Mouse (Mus musculus): Measurements from ENCODE around the gene Zbtb24.
"Not testable (repeated sequence)": the region's sequence is repeated elsewhere in the genome, so short reads cannot be mapped to it uniquely, and the experiment has no call there.

Zbtb24 gene

DNA sequence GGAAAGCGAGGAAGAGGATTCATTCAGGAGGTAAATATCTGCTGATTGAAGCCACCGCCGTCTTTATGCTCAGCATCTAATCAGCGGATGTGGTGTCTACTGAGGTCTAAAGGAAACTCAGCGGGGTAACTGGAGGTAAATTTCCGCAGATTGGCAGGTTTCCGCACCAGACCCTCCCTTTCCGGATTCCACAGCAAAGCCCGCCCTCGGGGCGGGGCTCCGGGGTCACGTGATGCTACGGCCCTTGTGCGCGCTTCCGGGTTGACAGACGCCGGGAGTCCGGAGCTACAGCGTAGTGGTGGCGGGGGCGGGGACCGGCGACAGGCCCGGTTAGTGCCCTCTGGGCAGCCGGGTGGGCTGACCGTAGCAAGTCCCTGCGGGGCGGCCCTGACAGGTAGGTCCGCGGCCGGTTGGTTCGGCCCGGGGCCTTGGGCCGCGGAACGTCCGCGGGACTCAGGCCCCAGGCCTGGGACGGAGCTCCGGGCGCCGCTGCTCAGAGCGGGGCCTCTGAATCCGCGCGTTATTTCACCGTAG is at the start of gene Zbtb24:
Zbtb24 (plus strand) TSS at position 247 of the 534 bp plus-strand sequence.
- peak; percentile 96 to 98 for DNase-seq (ENCODE audit: low spot score in 2 of 2)

DNA sequence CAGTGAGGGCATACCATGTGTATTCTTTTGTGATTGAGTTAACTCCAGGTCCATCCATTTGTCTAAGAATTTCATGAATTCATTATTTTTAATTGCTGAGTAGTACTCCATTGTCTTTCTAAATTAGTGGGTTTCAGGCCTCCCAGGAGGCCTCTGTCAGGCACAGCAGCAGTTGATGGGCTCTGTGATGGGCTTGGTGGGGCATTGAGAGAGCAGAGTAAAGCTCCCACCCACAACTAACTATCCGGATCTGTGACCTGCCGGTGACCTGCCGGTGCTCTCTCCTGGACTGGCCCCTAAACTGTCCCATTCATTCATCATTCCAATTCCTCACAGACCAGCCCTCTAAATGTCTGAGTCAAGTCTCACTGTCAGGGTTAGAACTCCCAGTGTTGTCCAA is 49.1 kb upstream of the Zbtb24 start:
- DNase-seq (ENCODE audit: low spot score in 2 of 2), result no peak

DNA sequence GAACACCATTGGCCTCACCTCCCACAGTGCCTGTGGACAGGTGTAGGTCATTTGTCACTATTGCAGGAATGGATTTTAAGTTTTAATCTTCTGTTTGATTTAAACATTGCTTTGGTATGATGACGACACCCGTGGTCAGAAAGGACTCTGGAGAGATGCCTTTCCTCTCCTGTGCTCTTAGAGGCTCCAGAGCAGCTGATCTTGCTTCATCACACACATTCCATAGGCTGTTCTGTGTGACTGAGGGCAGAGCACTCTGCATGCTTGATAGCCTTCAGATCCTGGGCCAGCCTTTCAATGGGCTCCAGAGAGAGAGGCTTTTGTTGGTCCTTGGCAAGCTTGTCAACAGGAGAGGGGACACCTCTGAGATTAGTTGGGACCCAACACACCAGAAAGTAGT is 46.8 kb upstream of the Zbtb24 start:
- no peak for DNase-seq (ENCODE audit: low spot score in 2 of 2)

DNA sequence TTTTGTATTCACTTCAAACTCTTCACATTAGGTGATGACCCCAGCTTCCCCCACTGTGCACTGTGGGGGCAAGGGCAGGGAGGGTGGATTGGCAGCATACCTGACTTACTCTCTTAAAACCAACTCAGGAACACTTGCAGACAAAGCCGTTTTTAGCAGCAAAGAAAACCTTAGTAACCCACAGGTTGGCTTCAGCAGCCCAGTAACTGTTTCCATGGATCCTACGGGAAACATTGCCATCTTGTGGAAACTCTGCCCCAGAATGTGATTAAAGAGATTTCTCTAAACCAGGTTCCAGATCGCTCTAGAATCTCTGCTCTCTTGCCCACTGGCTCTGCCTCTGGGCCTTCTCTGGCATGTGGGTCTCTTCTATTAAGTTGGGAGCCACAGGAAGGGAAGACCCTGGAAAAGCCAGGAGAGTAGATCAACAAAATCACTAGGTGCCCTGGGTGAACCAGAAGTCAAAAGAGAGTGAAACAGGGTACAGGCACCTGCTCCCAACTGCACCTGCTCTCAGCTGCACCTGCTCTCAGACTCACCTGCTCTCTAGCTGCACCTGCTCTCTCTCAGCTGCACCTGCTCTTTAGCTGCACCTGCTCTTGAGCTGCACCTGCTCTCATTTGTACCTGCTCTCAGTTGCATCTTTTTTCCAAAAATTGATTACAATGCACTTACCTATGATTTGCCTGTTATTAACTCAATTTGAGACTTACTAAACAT is 46.1 kb upstream of the Zbtb24 start:
- DNase-seq (ENCODE audit: low spot score in 2 of 2), result no peak

DNA sequence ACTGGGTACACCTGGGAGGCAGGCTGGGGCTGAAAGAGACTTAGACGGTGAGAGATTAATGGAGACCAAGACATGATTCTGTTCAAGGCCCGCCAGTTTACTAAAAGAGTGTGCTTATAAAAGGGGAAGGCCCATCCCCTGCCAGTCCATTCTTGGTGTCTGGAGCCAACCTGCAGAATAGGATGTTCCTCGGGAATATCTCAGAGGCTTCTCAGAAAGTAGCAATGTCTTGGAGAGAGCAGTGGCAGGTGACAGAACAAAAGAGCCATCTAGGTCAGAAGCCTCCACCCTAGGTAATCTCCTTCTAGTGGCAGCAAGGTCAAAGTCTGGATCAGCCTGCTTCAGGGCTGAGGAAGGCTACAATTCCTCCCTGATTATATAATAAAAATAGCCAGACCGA is 40.0 kb upstream of the Zbtb24 start:
- DNase-seq (ENCODE audit: low spot score in 2 of 2), result not testable (repeated sequence)

DNA sequence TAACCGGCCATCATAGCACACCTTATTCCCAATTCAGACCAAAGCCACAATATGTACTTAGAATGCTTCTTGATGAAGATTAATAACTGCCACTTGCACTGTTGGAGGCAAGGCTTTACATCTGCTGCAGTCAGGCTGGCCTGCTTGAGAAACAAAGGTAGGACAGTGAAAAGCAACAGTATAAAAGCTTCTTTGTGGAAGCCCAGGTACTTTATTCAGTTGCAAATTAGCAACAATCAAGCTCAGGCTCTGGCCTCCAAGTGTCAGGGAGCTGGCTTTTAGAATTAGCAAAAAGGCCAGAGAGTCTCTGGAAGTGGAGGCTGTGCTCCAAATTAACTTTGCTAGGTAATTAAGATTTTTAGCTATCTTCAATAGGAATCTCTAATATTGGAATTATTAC is 39.4 kb upstream of the Zbtb24 start:
- DNase-seq (ENCODE audit: low spot score in 2 of 2), result not testable (repeated sequence)

DNA sequence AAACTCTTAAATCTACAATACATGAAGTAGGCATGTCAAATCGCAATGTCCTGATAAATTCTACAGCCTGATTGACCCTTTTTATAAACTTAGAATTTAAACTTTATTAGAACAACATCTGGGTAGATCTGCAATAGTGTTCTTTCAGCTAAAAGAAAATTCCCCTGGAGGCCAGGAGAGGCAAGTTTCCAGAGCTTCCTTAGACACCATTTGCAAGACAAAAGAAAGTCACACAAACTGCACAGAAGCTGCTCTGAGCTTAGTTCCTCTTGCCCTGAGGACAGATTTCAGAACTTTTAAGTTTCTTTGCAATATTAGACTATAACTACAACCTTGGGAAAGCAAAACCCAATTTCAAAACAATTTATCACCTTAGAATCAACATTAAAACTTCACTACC is 36.7 kb upstream of the Zbtb24 start:
- not testable (repeated sequence) for DNase-seq (ENCODE audit: low spot score in 2 of 2)

DNA sequence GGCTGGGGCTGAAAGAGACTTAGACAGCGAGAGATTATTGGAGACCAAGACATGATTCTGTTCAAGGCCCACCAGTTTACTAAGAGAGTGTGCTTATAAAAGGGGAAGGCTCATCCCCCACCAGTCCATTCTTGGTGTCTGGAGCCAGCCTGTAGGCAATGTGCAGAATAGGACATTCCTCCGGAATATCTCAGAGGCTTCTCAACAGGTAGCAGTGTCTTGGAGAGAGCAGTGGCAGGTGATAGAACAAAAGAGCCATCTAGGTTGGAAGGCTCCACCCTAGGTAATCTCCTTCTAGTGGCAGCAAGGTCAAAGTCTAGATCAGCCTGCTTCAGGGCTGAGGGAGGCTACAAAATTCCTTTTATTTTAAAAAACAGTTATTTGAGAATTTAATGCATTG is 34.8 kb upstream of the Zbtb24 start:
- not testable (repeated sequence) for DNase-seq (ENCODE audit: low spot score in 2 of 2)

DNA sequence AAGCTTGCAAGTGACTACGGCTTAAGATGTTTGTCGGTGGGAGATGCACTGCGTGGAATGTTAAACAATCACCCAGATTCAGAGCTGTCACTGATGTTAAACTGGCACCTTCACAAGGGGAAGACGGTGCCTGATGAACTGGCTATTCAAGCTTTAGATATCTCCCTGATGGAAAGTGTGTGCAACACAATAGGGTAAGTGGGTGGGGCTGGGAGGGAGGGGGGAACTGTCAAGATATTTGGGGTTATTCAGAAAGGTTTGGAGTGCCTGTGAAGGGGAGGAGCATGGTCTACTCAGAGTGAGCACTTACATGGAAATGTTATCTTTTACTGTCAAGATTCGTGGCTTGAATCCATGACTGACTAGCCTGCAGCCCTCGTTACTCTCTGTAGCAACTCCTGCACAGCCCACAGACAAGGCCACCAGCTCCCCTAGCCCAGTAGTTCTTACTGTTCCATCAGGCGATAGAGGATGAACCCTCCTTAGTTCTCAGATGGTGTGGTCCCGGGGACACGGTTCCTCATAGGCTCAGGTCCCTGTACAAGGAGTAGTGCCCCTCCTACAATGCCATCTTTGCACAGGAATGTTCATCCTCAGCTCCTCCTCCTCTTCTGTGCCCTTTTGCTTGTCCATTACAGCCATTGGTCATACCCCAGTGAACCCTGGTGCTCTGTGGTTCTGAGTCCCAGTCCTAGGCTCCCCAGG is 29.5 kb upstream of the Zbtb24 start:
- no peak for DNase-seq (ENCODE audit: low spot score in 2 of 2)

DNA sequence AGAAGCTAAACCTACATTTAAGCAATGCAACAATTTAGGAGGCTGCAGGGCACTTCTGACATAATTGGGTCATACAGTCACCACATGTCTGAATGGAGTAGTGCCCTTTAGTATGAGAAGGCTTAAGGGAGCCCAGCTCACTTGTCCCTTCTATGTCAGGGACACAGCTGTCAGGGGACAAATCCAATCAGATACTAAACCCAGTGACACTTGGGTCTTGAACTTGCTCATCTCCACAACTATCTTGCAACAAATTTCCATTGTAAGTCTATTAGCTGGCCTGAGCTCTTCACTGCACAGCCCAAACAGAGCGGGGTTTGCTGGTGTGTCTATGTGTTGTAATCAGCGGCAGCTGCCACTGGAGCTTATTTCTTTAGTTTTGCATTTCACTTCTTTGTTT is 26.5 kb upstream of the Zbtb24 start:
- DNase-seq (ENCODE audit: low spot score in 2 of 2), result no peak

DNA sequence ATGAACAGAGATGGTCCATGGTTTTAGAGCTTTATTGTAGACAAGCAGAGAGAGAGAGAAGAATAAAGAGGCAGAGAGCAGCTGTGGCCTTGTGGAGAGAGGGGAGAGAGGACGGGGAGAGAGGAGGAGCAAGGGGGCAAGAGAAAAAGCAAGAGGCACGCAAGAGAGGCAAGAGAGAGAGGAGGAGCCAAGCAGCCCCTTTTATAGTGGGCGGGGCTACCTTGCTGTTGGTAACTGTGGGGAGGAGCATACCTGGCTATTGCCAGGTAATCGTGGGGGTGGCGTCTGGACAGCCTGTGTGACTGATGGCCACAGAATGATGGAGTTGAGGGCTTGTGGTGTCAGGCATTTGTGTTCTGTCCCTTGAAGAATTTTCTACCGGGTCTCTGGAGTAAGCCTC is 23.8 kb upstream of the Zbtb24 start:
- DNase-seq (ENCODE audit: low spot score in 2 of 2), result no peak

DNA sequence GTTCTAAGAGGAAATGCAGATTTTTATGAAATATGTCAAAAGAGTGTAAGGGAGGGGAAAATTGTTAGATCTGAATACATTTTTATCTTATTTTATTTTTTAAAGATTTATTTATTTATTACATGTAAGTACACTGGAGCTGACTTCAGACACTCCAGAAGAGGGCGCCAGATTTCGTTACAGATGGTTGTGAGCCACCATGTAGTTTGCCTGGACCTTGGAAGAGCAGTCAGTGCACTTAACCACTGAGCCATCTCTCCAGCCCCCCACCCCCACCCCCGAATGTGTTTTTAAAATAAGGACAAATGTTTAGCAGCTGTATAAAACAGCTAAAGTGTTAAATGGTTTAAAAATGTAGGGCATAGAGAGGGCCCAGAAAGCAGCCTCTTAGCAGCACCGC is 15.6 kb upstream of the Zbtb24 start:
- peak; percentile 52 to 53 for DNase-seq (ENCODE audit: low spot score in 2 of 2)

DNA sequence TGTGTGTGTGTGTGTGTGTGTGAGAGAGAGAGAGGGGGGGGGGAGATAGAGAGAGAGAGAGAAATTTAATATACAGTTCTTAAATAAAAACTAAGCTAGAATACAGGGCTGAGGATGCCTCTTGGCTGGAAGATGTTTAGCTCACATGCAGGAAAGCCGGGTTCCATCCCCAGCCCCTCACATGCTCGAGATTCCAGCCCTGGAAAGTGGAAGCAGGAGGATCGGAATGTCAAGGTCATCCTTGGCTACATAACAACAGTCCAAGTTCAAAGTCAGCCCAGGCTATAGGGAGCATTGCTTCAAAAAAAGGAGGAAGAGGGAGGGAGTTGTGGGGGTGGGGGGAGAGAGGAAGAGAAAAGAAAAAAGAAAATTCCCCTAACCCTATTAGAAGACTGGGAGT is 15.0 kb upstream of the Zbtb24 start:
- DNase-seq (ENCODE audit: low spot score in 2 of 2), result no peak

DNA sequence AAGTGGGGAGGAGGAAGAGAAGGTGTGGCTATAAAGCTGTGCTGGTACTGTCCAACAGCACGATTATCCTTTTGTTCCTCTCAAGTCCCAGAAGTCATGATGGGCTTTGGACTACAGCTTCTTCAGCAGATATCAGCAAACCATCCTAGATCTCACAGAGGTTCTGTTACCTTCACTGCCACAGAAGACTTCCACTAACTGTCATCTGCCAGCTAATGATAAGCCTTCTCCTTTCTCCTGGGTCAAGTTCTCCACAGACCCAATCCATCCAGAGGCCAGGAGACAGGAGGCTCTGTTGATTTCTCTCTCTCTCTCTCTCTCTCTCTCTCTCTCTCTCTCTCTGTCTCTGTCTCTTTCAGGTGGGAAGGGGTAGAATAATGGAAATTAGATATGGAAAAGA is 2.0 kb upstream of the Zbtb24 start:
- DNase-seq (ENCODE audit: low spot score in 2 of 2), result no peak

DNA sequence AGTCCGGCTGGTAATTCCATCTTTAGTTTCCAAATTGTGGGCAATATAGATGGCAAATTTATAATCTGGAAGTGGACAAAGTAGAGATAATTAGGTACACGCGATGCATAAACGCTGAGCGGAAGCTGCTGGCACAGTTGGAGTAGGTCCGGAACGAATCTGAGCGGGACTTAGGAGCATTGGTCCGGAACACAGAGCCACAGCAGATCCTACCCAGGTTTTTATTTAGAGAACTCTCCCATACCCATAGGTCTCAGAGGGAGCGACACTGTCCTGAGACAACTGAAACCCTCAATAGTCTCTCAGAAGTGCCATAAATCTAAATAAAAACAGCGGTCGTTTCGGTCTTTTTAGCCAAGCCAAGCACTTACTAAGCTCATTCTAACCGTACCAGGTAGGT is 499 bp upstream of the Zbtb24 start:
- no peak for DNase-seq (ENCODE audit: low spot score in 2 of 2)

DNA sequence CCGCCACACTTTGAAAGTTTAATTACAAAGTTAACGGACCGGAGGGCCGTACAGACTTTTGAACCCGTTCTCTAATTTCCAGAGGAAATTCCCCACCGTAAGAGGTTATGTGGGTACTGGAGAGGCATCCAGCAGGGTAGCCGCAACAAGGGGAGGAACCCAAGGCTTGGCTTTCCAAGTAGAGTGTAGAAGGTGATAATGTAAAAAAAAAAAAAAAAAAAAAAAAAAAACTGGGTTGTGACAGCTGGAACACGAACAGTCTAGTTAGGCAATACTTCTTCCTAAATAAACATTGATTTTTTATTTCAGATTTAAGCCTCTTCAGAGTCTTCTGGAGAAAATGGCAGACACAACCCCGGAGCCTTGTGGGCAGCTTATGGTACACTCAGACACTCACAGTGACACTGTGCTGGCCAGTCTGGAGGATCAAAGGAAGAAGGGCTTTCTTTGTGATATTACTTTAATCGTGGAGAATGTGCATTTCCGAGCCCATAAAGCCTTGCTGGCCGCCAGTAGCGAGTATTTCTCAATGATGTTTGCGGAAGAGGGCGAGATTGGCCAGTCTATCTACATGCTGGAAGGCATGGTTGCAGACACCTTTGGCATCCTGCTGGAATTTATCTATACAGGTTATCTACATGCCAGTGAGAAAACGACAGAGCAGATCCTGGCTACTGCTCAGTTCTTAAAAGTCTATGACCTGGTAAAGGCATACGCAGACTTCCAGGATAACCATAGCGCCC is 768 bp downstream of the Zbtb24 start:
- no peak for DNase-seq (ENCODE audit: low spot score in 2 of 2)

DNA sequence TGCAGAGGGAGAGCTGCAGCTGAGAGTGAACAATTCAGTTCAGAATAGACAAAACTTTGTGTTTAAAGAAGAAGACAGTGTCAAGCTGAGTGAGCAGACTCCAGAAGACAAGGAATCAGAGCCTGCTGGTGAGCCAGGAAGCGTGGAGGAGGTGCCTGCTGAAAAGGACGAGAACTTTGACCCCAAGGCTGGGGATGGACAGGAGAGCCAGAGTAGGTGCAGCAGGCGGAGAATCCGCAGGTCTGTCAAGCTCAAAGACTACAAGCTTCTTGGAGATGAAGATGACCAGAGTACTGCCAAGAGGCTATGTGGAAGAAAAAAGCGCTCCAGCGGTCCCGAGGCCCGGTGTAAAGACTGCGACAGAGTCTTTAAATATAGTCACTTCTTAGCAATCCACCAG is 1.5 kb downstream of the Zbtb24 start:
- no peak for DNase-seq (ENCODE audit: low spot score in 2 of 2)

DNA sequence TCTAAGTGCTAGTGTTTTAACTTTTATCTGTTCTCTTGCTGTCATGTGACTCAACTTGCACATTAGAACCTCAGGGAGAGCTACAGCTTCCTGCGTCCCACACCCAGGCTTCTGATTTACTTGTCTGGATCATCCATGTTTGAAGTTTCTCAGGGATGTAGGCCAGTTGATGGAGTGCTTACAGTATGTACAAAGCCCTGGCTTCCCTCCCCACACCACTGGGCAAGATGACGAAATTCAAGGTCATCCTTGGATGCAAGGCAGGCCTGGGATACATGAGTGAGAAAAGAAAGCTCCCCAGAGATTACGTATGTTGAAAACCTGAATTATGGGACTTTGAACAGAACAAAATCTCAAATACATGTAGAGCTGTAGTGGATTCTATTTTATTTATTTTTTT is 2.6 kb downstream of the Zbtb24 start:
- no peak for DNase-seq (ENCODE audit: low spot score in 2 of 2)

DNA sequence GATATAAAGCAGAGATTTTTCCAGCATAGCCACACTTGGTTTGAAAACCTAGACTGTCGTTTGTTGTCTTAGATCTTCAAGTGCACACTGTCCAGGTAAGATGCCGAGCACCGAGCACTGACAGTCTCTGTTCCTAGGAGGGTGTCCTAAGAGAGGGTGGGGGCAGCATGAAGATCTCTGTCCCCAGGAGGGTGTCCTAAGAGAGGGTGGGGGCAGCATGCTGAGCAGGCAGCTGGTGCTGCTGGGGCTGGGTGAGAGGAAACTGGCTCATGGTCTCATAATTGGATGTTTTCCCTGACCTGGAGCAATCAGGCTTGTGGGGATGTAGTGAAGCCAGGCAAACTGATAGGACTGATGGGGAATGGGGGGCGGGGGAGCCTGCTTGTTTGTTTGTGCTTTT is 9.8 kb downstream of the Zbtb24 start:
- DNase-seq (ENCODE audit: low spot score in 2 of 2), result no peak

DNA sequence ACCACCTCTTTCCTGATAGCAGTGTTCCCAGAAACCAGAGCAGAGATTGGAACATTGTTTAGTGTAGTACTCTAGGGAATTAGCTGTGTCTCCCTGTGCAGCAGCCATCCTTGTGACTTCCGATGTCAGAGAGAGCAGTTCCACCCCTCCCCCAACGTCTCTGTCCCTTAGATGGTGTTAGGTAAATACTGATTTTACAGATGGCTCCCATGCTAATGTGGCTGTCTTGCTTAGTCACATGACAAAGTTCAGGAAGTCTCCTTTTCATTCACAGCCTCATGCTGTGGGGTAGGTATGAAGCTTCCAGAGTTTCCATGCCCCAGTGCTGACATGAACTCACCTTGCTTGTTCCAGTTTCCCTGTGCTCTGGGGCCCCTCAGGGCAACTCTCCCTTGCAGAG is 10.3 kb downstream of the Zbtb24 start:
- DNase-seq (ENCODE audit: low spot score in 2 of 2), result no peak

DNA sequence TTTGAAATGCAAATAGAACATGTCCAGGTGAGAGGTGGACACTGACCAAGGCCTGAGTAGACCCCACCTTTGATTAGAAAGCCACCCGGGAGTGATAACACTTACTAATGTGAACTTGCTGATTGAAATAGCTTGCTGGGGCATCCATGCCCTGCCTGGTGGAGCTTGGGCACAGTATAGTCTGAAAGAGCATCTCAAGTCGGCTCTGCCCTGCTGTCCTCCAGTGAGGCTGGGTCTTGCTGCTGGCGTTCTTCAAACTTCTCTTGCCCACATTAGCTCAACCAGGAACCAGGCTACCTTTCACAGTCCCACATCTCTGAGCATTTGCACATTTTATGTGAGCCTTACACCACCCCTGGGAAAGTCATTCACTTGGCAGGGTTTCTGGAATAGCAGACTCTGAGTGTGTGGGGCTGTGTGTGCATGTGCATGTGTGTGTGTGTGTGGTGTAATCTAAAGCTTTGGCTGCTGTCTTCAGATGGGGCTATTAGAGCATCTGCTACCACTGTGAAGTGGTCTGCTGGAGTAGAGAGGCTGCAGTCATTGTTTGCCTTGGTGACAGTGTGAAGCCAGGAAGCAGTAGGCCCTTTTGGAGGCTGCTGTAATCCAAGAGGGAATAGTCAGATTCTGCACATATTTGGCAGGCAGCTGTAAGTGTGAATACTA is 11.0 kb downstream of the Zbtb24 start:
- no peak for DNase-seq (ENCODE audit: low spot score in 2 of 2)

DNA sequence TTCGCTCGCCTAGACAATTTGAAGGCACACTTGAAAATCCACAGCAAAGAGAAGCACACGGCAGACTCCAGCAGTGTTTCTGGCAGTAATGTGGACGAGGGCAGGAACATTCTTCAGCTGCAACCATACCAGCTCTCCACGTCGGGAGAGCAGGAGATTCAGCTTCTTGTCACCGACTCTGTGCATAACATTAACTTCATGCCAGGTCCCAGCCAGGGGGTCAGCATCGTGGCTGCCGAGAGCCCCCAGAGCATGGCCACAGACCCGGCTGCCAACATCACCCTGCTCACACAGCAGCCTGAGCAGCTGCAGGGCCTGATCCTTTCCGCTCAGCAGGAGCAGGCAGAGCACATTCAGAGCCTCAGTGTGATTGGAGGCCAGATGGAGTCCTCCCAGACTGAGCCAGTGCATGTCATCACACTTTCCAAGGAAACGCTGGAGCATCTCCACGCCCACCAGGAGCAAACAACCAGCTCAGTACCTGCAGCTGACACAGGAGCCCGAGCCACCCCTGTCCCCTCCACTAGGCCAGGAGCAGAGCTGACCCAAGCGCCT is 14.3 kb downstream of the Zbtb24 start:
- no peak for DNase-seq (ENCODE audit: low spot score in 2 of 2)

Measured in spleen, postnatal 36 days (tissue).